Comparison of ENCODE assay signal across 24 mouse cellular contexts in genomic region chr10:100148123-100148522, GRCm38 (mm10).
DNase-seq lines count a peak whose midpoint lies in the region; ATAC-seq and TF ChIP-seq lines count a peak whose summit lies in the region.
"Had no signal": no experiment of that assay in that cellular context is flagged by ENCODE, and none has a peak within 500 bp of the region (broad histone marks: within the 10 kb centered on the region; RNA-seq: fewer than 3 reads in every experiment).

No protein-coding gene starts in this region.

- DNase-seq in MEL (ENCODE audit: low read depth, low spot score), result peak; percentile 15
- no peak for DNase-seq in lung, postnatal 0 days (ENCODE audit: low spot score)
- no peak for DNase-seq in left cerebral cortex, adult 8-10 months (ENCODE audit: low spot score in 2 of 2)
- DNase-seq in natural killer cell, adult 2 months (ENCODE audit: low spot score in 2 of 2), result no peak
- DNase-seq: adrenal gland, adult 2 months; adrenal gland, postnatal 10 days; adrenal gland, postnatal 25 days; B cell, adult 2 months; cerebellum, adult 11 months; cerebellum, adult 18-20 months; cerebellum, adult 8-10 months; cerebellum, adult 9-11 months; cerebellum, postnatal 14 days; cerebellum, postnatal 36 days had no signal

- H3K4me2 ChIP-seq in lung, postnatal 0 days (replicated peaks; ENCODE audit: low read depth, low read length), result no peak overlapping the region
- H3K4me2 ChIP-seq in forebrain, embryonic 12.5 days, result no peak overlapping the region
- H3K4me2 ChIP-seq: embryonic facial prominence, embryonic 12.5 days had no signal

- TF ChIP-seq EP300 in MEL (IDR thresholded peaks at IDR 0.05; ENCODE audit: low read depth in 1 of 2, low read length in 2 of 2), result no peak
- TF ChIP-seq EP300 in lung, postnatal 0 days (IDR thresholded peaks at IDR 0.05), result no peak

- H3K9me3 ChIP-seq in MEL (replicated peaks; ENCODE audit: insufficient read depth, low read length), result no peaks in the 10 kb centered on the region
- H3K9me3 ChIP-seq in lung, postnatal 0 days (ENCODE audit: low read length), result no peaks in the 10 kb centered on the region
- H3K9me3 ChIP-seq in forebrain, embryonic 12.5 days, result no peaks in the 10 kb centered on the region
- H3K9me3 ChIP-seq: embryonic facial prominence, embryonic 10.5 days; embryonic facial prominence, embryonic 12.5 days had no signal

- no peak for TF ChIP-seq CTCF in MEL (IDR thresholded peaks at IDR 0.05 in 2 of 3, conservative IDR thresholded peaks at IDR 0.05 in 1 of 3; ENCODE audit: control insufficient read depth in 1 of 3, insufficient read depth in 1 of 3, low read depth in 2 of 3, low read length in 3 of 3, poor library complexity in 1 of 3, severe bottlenecking in 1 of 3)
- no peak for TF ChIP-seq CTCF in lung, postnatal 0 days (IDR thresholded peaks at IDR 0.05)

- H3K9ac ChIP-seq in MEL (ENCODE audit: control insufficient read depth, low read depth, low read length, poor library complexity, severe bottlenecking), result no peak overlapping the region
- H3K9ac ChIP-seq in lung, postnatal 0 days (replicated peaks; ENCODE audit: low read depth), result no peak overlapping the region
- H3K9ac ChIP-seq in forebrain, embryonic 12.5 days, result no peak overlapping the region
- H3K9ac ChIP-seq: embryonic facial prominence, embryonic 12.5 days had no signal

- peak; percentile 50; the same call in 1 of the 2 replicates for ATAC-seq in granulocyte monocyte progenitor cell, adult 5-6 weeks (replicated peaks; ENCODE audit: poor library complexity, severe bottlenecking)
- ATAC-seq in megakaryocyte progenitor cell, adult 5-6 weeks (replicated peaks; ENCODE audit: poor library complexity), result peak; percentile 58; the same call in 1 of the 2 replicates
- ATAC-seq in lung, postnatal 0 days, result no peak
- ATAC-seq in forebrain, embryonic 12.5 days (ENCODE audit: low FRiP score), result no peak
- ATAC-seq: CD4-positive, CD25-positive, alpha-beta regulatory T cell, adult 4 months; forebrain, embryonic 14.5 days; forebrain, embryonic 16.5 days had no signal

- no peaks in the 10 kb centered on the region for H3K79me2 ChIP-seq in MEL (ENCODE audit: control insufficient read depth, insufficient read depth, low read length, poor library complexity)

- H3K36me3 ChIP-seq in MEL (ENCODE audit: control insufficient read depth in 1 of 2, insufficient read depth in 2 of 2, low read length in 2 of 2), result no peaks in the 10 kb centered on the region
- no peaks in the 10 kb centered on the region for H3K36me3 ChIP-seq in lung, postnatal 0 days (ENCODE audit: insufficient read depth, low read length)
- no peaks in the 10 kb centered on the region for H3K36me3 ChIP-seq in forebrain, embryonic 12.5 days (replicated peaks)
- H3K36me3 ChIP-seq: embryonic facial prominence, embryonic 10.5 days; embryonic facial prominence, embryonic 12.5 days; G1E had no signal

- WGBS in lung, postnatal 0 days, result 86% methylated on average over 6 of the region's 6 CpGs
- WGBS in forebrain, embryonic 12.5 days, result 93% methylated on average over 6 of the region's 6 CpGs

- H3K27ac ChIP-seq in MEL (ENCODE audit: control insufficient read depth, low read depth, low read length), result no peak overlapping the region
- no peak overlapping the region for H3K27ac ChIP-seq in lung, postnatal 0 days (ENCODE audit: low read length)
- no peak overlapping the region for H3K27ac ChIP-seq in forebrain, embryonic 12.5 days
- H3K27ac ChIP-seq: embryonic facial prominence, embryonic 10.5 days; embryonic facial prominence, embryonic 12.5 days had no signal

- no peaks in the 10 kb centered on the region for H3K4me1 ChIP-seq in MEL (ENCODE audit: control insufficient read depth in 1 of 2, insufficient read depth in 2 of 2, low read length in 2 of 2)
- no peaks in the 10 kb centered on the region for H3K4me1 ChIP-seq in lung, postnatal 0 days (ENCODE audit: insufficient read depth, low read depth, low read length)
- H3K4me1 ChIP-seq in forebrain, embryonic 12.5 days, result no peaks in the 10 kb centered on the region
- H3K4me1 ChIP-seq: embryonic facial prominence, embryonic 10.5 days; embryonic facial prominence, embryonic 12.5 days had no signal

- no peaks in the 10 kb centered on the region for H3K27me3 ChIP-seq in MEL (ENCODE audit: control insufficient read depth in 1 of 2, insufficient read depth in 2 of 2, low read length in 2 of 2)
- H3K27me3 ChIP-seq in lung, postnatal 0 days (replicated peaks; ENCODE audit: insufficient read depth, low read length), result no peaks in the 10 kb centered on the region
- H3K27me3 ChIP-seq in forebrain, embryonic 12.5 days, result no peaks in the 10 kb centered on the region
- H3K27me3 ChIP-seq: CH12.LX; embryonic facial prominence, embryonic 12.5 days had no signal

- TF ChIP-seq RAD21 in MEL (IDR thresholded peaks at IDR 0.05; ENCODE audit: low read depth, low read length), result no peak

- peak overlapping the region in 1 of 2 experiments; percentile 26; a peak in 1 of 4 replicates for H3K4me3 ChIP-seq in MEL (ENCODE audit: control insufficient read depth in 1 of 2, insufficient read depth in 1 of 2, low read depth in 2 of 2, low read length in 2 of 2)
- no peak overlapping the region for H3K4me3 ChIP-seq in lung, postnatal 0 days (ENCODE audit: low read depth, low read length)
- H3K4me3 ChIP-seq in forebrain, embryonic 12.5 days (replicated peaks), result no peak overlapping the region
- H3K4me3 ChIP-seq: embryonic facial prominence, embryonic 10.5 days; embryonic facial prominence, embryonic 12.5 days had no signal

- no peak for TF ChIP-seq POLR2A in MEL (IDR thresholded peaks at IDR 0.05; ENCODE audit: control insufficient read depth in 1 of 2, insufficient read depth in 1 of 2, low read depth in 1 of 2, low read length in 2 of 2, poor library complexity in 1 of 2)

TF ChIP-seq in MEL, 35 proteins besides CTCF, POLR2A, EP300 and RAD21:
- no peak for TF ChIP-seq MAX (IDR thresholded peaks at IDR 0.05; ENCODE audit: low read length)
- TF ChIP-seq BHLHE40 (IDR thresholded peaks at IDR 0.05; ENCODE audit: borderline replicate concordance, low read depth, low read length), result no peak
- no peak for TF ChIP-seq KAT2A (conservative IDR thresholded peaks at IDR 0.05; ENCODE audit: low read depth, low read length)
- no peak for TF ChIP-seq GABPA (IDR thresholded peaks at IDR 0.05; ENCODE audit: low read depth, low read length)
- no peak for TF ChIP-seq POLR2AphosphoS5 (IDR thresholded peaks at IDR 0.05; ENCODE audit: borderline replicate concordance, low read depth, low read length)
- no peak for TF ChIP-seq ETS1 (IDR thresholded peaks at IDR 0.05; ENCODE audit: low read depth, low read length)
- TF ChIP-seq MEF2A (IDR thresholded peaks at IDR 0.05; ENCODE audit: extremely low read depth, insufficient replicate concordance, low read depth, low read length, poor library complexity, severe bottlenecking), result no peak
- TF ChIP-seq CHD2 (IDR thresholded peaks at IDR 0.05; ENCODE audit: low read length), result no peak
- TF ChIP-seq USF1 (IDR thresholded peaks at IDR 0.05; ENCODE audit: low read depth, low read length), result no peak
- no peak for TF ChIP-seq GATA1 (IDR thresholded peaks at IDR 0.05; ENCODE audit: low read depth, low read length)
- no peak for TF ChIP-seq TBP (IDR thresholded peaks at IDR 0.05; ENCODE audit: low read depth, low read length)
- no peak for TF ChIP-seq RCOR1 (IDR thresholded peaks at IDR 0.05; ENCODE audit: low read depth, low read length)

Comparison
In these comparisons a context has a peak if more than half of its experiments do, and no peak if none do; other contexts are left out.
1. ATAC-seq: peak in granulocyte monocyte progenitor cell, adult 5-6 weeks (single experiment) and megakaryocyte progenitor cell, adult 5-6 weeks (single experiment); none in lung, postnatal 0 days (single experiment) and forebrain, embryonic 12.5 days (single experiment).